Mouse (Mus musculus) small intestine, adult 2 months (tissue): Measurements from ENCODE around the gene Add3.

Experiments used
- CTCF ChIP-seq: fragments of 200-500 bp; IDR thresholded peaks from 2 replicates; pipeline ENCODE4 v1.5.1; 2012; ENCODE audit warnings: low read depth, mild to moderate bottlenecking, control low read depth, inconsistent platforms, low read length, moderate library complexity, mixed read lengths; ENCODE audit not compliant: insufficient replicate concordance, insufficient read length; ENCODE audit errors: extremely low read depth
- POLR2A ChIP-seq: fragments of 200-500 bp; IDR thresholded peaks from 2 replicates; pipeline ENCODE4 v1.6.1; 2012; ENCODE audit warnings: low read depth, mild to moderate bottlenecking, control low read depth, inconsistent platforms, low read length, moderate library complexity

- TF ChIP-seq POLR2A = no peak
- TF ChIP-seq CTCF = no peak
Observed at GRCm38 (mm10) chr19:53189736-53190135, 49.5 kb downstream of the Add3 start.
